Mouse (Mus musculus) lung, postnatal 0 days (tissue): Measurements from ENCODE around the gene Ndufb10.

Experiments
- CTCF ChIP-seq: IDR thresholded peaks from 2 replicates; pipeline ENCODE4 v1.5.1; 2016; ENCODE audit warnings: antibody characterized with exemption, mild to moderate bottlenecking
- EP300 ChIP-seq: IDR thresholded peaks from 2 replicates; pipeline ENCODE4 v1.6.1; 2016; ENCODE audit warnings: antibody characterized with exemption, mild to moderate bottlenecking, control low read depth

GRCm38 (mm10) chr17:24705821-24706220 lies 18.5 kb downstream of the Ndufb10 start:
- no peak for TF ChIP-seq EP300
- TF ChIP-seq CTCF: no peak
